Mouse (Mus musculus) limb, embryonic 13.5 days (tissue): ENCODE measurements at regions not wholly inside any gene's neighbourhood (a gene's known extent, or its start where the extent isn't known, plus 50 kb on each side); places are given as distances from the start of the nearest gene placed in this dataset.
"Not testable (repeated sequence)": the region's sequence is repeated elsewhere in the genome, so short reads cannot be mapped to it uniquely, and the experiment has no call there.

Source experiments
- ATAC-seq: fragments of 200-750 bp; cut with Nextera tagmentation; 2 replicates; pipeline ENCODE4 v1.8.0; 2017; ENCODE audit warnings: low read depth, moderate number of reproducible peaks, moderate TSS enrichment; ENCODE audit not compliant: low FRiP score
- H3K27ac ChIP-seq: fragments of 300-500 bp; sonication (generic); 2 replicates; pipeline ENCODE4 v1.5.1; 2015; ENCODE audit warnings: inconsistent platforms, mild to moderate bottlenecking, moderate library complexity
- H3K27me3 ChIP-seq: fragments of 300-500 bp; sonication (generic); 2 replicates; pipeline ENCODE4 v1.6.1; 2015; ENCODE audit warnings: mild to moderate bottlenecking, inconsistent platforms
- H3K36me3 ChIP-seq: fragments of 300-500 bp; sonication (generic); 2 replicates; pipeline ENCODE4 v1.6.1; 2015; ENCODE audit warnings: inconsistent platforms, mild to moderate bottlenecking, moderate library complexity
- H3K4me1 ChIP-seq: fragments of 300-500 bp; sonication (generic); 2 replicates; pipeline ENCODE4 v1.6.1; 2015; ENCODE audit warnings: inconsistent platforms
- H3K4me2 ChIP-seq: fragments of 300-500 bp; sonication (generic); replicated peaks from 2 replicates; pipeline ENCODE4 v1.6.1; 2015; ENCODE audit warnings: inconsistent platforms, mild to moderate bottlenecking, moderate library complexity
- H3K4me3 ChIP-seq: fragments of 300-500 bp; sonication (generic); 2 replicates; pipeline ENCODE4 v1.5.1; 2015; ENCODE audit warnings: moderate library complexity, mild to moderate bottlenecking, inconsistent platforms
- H3K9ac ChIP-seq: fragments of 300-500 bp; sonication (generic); 2 replicates; pipeline ENCODE4 v1.6.1; 2015; ENCODE audit warnings: mild to moderate bottlenecking, inconsistent platforms
- H3K9me3 ChIP-seq: fragments of 300-500 bp; sonication (generic); 2 replicates; pipeline ENCODE4 v1.6.1; 2016; ENCODE audit warnings: inconsistent platforms
- WGBS: fragments of 180-500 bp; shearing (Covaris S2); methylation state at CpG from one replicate; pipeline ENCODE4 v1.1.7; 2015; 5-methylcytosine and 5-hydroxymethylcytosine counted together

DNA sequence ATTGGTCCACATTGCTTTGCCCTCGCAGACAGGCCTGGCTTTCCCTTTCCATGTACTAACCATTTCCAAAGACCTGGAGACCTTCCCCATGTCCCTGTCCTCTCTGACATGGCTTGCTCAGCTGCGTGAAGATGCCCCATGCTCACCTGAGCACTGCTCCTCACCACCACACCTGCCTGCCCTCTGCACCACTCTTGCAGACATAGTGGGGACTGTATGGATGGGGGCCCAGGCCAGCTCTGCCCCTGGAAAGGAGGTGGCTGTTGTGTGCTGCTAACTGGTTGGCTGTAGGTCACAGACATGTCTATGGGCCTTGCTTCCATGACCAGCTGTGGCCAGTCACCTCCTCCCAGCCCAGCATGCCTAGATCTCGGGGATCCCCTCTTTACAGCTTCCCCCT lies 108.7 kb downstream of the Bod1 start:
- ATAC-seq = no peak
- no peaks in the 10 kb centered on the region for H3K36me3 ChIP-seq
- WGBS = 81% methylated on average over 3 of the region's 3 CpGs
- peaks cover 12% of the 10 kb centered on the region for H3K4me1 ChIP-seq
- H3K4me2 ChIP-seq = no peak overlapping the region
- no peak overlapping the region for H3K4me3 ChIP-seq
- H3K27ac ChIP-seq = no peak overlapping the region
- H3K27me3 ChIP-seq = no peaks in the 10 kb centered on the region
- H3K9ac ChIP-seq = no peak overlapping the region
- no peaks in the 10 kb centered on the region for H3K9me3 ChIP-seq

GRCm38 (mm10) chr11:31560775-31561174 lies 110.9 kb downstream of the Bod1 start:
- no peaks in the 10 kb centered on the region for H3K9me3 ChIP-seq
- H3K4me3 ChIP-seq = no peak overlapping the region
- no peaks in the 10 kb centered on the region for H3K36me3 ChIP-seq
- ATAC-seq = no peak
- 78% methylated on average over 10 of the region's 10 CpGs for whole genome bisulfite sequencing
- no peak overlapping the region for H3K27ac ChIP-seq
- H3K4me1 ChIP-seq = peaks cover 12% of the 10 kb centered on the region
- no peak overlapping the region for H3K9ac ChIP-seq
- no peak overlapping the region for H3K4me2 ChIP-seq
- no peaks in the 10 kb centered on the region for H3K27me3 ChIP-seq

DNA sequence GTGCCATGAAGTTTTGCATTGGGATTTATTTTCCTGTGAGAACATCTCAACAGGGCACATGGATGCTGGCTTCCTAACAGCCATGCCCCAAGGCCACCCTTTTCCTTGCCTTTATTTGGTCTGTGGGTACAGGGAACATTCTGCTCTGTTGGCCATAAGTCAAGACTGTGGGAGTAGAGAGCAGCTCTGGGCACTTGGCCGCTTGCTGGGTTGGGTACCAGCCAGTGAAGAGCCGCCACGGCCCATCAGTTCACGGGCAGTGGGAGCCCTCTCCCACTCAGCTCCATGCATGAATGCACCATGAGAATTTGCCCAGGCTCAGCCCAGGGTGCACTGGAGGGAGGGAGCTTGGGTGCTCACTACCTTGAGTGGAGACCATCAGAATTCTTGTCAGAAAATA lies 116.6 kb downstream of the Bod1 start:
- peaks cover 9% of the 10 kb centered on the region; the same call in 1 of the 2 replicates for H3K4me1 ChIP-seq
- no peak overlapping the region for H3K4me3 ChIP-seq
- H3K36me3 ChIP-seq = no peaks in the 10 kb centered on the region
- H3K9me3 ChIP-seq = no peaks in the 10 kb centered on the region
- ATAC-seq = no peak
- WGBS = 93% methylated on average over 4 of the region's 4 CpGs
- no peak overlapping the region for H3K9ac ChIP-seq
- H3K27ac ChIP-seq = no peak overlapping the region
- no peaks in the 10 kb centered on the region for H3K27me3 ChIP-seq
- no peak overlapping the region for H3K4me2 ChIP-seq

DNA sequence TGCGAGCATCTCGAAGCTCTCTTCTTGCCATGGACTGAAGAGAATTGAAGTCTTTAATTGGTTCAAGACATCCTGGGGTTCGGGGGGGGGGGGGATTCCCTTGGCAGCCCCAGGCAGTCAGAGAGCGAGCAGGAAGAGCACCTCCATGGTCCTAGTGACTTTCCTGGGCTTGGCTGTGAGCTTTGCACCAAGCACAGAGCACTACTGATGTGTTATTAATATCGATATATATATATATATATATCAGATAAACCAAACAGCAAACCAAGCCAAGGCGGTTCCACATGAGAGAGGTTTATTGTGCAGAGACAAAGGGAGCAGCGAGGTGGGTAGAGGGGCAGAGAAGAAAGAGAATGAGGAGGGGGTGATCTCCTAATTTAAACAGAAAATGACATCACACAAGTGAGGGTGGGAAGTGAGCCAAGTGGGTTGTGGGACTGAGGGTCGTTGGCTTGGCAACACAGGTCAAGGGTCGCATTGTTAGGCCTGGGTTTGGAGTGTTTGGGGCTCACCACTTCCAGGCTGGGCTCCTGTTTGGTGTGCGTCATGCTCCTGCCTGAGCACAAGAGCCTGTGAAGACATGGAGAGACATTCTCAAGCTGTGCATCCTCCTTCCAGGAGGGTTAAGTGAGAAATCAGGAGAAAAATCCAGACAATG lies 119.9 kb downstream of the Bod1 start:
- Histone ChIP-seq H3K4me3 (no peak overlapping the region), H3K36me3 (no peaks in the 10 kb centered on the region), H3K9me3 (peaks cover 7% of the 10 kb centered on the region), H3K27me3 (no peaks in the 10 kb centered on the region), H3K9ac (no peak overlapping the region), H3K27ac (no peak overlapping the region), H3K4me2 (no peak overlapping the region), H3K4me1 (peaks cover 9% of the 10 kb centered on the region; the same call in 1 of the 2 replicates)
- peak; percentile 34; the same call in 1 of the 2 replicates for ATAC-seq
- WGBS = 56% methylated on average over 10 of the region's 10 CpGs

GRCm38 (mm10) chr11:31550747-31551613 lies 120.7 kb downstream of the Bod1 start:
- Histone ChIP-seq H3K4me2 (no peak overlapping the region), H3K27ac (peak overlapping the region; percentile 28; the same call in 1 of the 2 replicates), H3K27me3 (no peaks in the 10 kb centered on the region), H3K4me3 (no peak overlapping the region), H3K36me3 (no peaks in the 10 kb centered on the region), H3K9ac (no peak overlapping the region), H3K4me1 (peaks cover 9% of the 10 kb centered on the region; the same call in 1 of the 2 replicates), H3K9me3 (peaks cover 7% of the 10 kb centered on the region)
- 41% methylated on average over 6 of the region's 6 CpGs for WGBS
- ATAC-seq = peak; percentile 72

DNA sequence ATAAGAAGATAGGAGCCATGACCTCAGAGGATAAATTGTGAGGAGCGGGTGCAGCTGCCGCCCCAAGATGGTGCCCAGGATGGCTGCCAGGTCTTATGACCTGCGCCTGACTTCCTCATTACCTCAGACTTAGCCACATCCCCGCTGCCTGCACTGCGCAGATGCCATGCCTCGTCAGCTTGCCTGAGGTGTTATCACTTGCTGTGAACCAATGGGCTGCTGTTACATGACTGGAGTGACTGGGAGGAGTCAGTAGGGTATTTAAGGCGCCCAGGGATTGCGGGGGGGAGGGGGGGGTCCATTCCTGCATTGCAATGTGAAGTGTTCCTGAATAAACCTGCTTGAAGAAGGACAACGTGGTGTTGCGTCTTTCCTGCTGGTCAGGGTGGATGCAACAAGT lies 126.2 kb downstream of the Bod1 start:
- whole genome bisulfite sequencing = 83% methylated on average over 10 of the region's 10 CpGs

DNA sequence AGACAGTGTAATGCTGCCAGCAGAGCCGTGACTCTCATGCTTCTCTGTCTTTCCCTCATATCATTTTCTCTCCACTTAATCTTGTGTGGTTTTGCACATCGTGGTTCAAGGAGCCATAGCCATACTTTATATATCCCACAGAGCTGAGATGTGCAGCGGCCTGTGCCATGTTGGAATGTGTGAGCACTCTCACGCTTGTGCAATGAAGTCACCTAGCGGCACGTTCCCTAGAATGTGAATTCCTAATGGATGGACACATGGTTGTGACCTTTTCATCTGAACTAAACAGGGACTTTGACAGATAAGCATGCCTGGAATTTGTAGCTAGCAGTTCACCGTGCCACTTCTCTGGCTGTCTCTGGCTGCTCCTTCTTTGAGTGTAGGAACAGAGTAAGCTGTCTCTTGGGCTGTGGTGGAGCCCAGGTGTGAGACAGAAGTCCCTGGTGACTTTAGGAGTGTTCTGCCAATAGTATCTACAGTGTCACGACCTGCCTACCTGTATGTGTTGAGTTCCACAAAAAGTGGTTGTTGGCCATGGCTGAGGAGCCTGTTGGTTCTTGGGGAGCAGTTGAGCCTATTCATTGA lies 129.0 kb downstream of the Bod1 start:
- Histone ChIP-seq H3K36me3 (no peaks in the 10 kb centered on the region), H3K9ac (no peak overlapping the region), H3K4me1 (no peaks in the 10 kb centered on the region), H3K4me3 (no peak overlapping the region), H3K27ac (no peak overlapping the region), H3K4me2 (no peak overlapping the region), H3K9me3 (no peaks in the 10 kb centered on the region), H3K27me3 (no peaks in the 10 kb centered on the region)
- 82% methylated on average over 8 of the region's 8 CpGs for WGBS
- no peak for ATAC-seq

More for the DNA sequence above, 126.2 kb downstream of the Bod1 start:
- not testable (repeated sequence) for H3K4me2 ChIP-seq, ATAC-seq, H3K9ac ChIP-seq, H3K9me3 ChIP-seq, H3K4me3 ChIP-seq, H3K4me1 ChIP-seq, H3K27ac ChIP-seq, H3K27me3 ChIP-seq, H3K36me3 ChIP-seq

GRCm38 (mm10) chr11:31541425-31541824 lies 130.3 kb downstream of the Bod1 start:
- no peak for ATAC-seq
- 83% methylated on average over 3 of the region's 3 CpGs for WGBS
- Histone ChIP-seq H3K27me3 (no peaks in the 10 kb centered on the region), H3K36me3 (no peaks in the 10 kb centered on the region), H3K27ac (no peak overlapping the region), H3K4me1 (no peaks in the 10 kb centered on the region), H3K9ac (no peak overlapping the region), H3K4me3 (no peak overlapping the region), H3K9me3 (no peaks in the 10 kb centered on the region), H3K4me2 (no peak overlapping the region)

DNA sequence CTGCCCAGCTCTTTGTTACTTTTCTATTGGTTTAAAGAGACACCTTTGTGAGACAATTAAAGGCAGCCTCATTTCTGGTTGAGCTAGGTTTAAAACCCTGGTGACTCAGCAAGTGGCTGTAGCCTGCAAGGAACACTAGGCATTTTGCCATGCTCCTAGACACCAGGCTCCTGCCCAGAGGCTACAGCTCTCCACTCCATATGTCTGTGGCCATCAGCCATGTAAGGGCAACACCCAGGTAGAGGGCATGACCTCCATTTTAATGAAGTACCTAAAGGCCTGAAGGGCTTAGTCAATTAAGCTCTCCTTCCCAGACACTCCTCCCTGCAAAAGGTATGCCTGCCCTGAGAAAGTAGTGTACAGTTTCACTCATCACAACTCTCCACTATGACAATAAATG lies 130.9 kb downstream of the Bod1 start:
- Histone ChIP-seq H3K4me2 (no peak overlapping the region), H3K9me3 (no peaks in the 10 kb centered on the region), H3K4me3 (no peak overlapping the region), H3K4me1 (no peaks in the 10 kb centered on the region), H3K27me3 (no peaks in the 10 kb centered on the region), H3K27ac (no peak overlapping the region), H3K36me3 (no peaks in the 10 kb centered on the region), H3K9ac (no peak overlapping the region)
- no peak for ATAC-seq

- H3K27ac ChIP-seq = no peak overlapping the region
- no peaks in the 10 kb centered on the region for H3K27me3 ChIP-seq
- H3K4me2 ChIP-seq = no peak overlapping the region
- no peak overlapping the region for H3K9ac ChIP-seq
- no peaks in the 10 kb centered on the region for H3K36me3 ChIP-seq
- H3K4me3 ChIP-seq = no peak overlapping the region
- H3K4me1 ChIP-seq = no peaks in the 10 kb centered on the region
- 85% methylated on average over 2 of the region's 2 CpGs for WGBS
- H3K9me3 ChIP-seq = no peaks in the 10 kb centered on the region
- no peak for ATAC-seq
These were observed 140.3 kb downstream of the Bod1 start for GRCm38 (mm10) chr11:31531416-31531815.

DNA sequence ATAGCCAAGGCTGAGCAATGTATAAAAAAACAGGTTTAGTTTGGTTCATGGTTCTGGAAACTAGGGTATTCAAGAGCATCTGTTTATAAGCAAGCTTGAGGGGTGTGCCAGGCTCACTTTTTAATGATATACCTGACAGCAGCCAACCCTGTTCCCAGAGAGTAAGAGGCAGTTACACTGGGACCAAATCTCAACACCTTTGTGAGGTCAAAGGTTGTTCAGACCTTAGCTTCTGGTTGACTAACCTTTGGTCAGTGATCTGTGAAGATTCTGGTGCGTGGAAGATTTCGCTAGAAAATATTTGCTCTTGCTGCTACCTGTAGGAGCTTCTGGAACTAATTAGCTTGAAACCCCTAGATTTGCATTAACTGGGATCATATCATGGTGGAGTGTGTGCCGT lies 140.8 kb downstream of the Bod1 start:
- no peak overlapping the region for H3K4me3 ChIP-seq
- WGBS = 57% methylated on average over 3 of the region's 3 CpGs
- no peaks in the 10 kb centered on the region for H3K9me3 ChIP-seq
- no peaks in the 10 kb centered on the region for H3K36me3 ChIP-seq
- no peak overlapping the region for H3K9ac ChIP-seq
- ATAC-seq = no peak
- no peaks in the 10 kb centered on the region for H3K4me1 ChIP-seq
- no peaks in the 10 kb centered on the region for H3K27me3 ChIP-seq
- H3K4me2 ChIP-seq = no peak overlapping the region
- no peak overlapping the region for H3K27ac ChIP-seq

DNA sequence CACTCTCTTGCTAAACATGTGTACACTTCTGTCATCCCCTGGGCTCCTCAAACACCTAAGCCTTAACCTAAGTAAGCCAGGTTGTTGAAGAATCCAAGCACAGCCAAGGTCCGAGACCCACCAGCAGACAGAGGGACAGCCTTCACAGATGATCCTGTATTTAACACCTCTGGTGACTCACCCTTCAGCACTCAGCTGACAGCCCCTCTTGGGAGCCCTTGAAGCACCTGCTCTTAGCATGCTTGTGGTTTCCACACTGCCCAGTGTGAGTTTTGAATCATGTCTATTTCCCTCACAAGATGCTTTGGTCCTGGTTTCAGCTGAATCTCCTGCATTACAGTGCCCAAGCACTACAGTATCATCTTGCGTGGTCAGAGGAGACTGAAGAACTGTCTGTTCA lies 142.0 kb downstream of the Bod1 start:
- Histone ChIP-seq H3K36me3 (no peaks in the 10 kb centered on the region), H3K4me1 (no peaks in the 10 kb centered on the region), H3K27ac (no peak overlapping the region), H3K27me3 (no peaks in the 10 kb centered on the region), H3K9ac (no peak overlapping the region), H3K4me3 (no peak overlapping the region), H3K4me2 (no peak overlapping the region), H3K9me3 (no peaks in the 10 kb centered on the region)
- no peak for ATAC-seq
- WGBS = 85% methylated on average over 2 of the region's 2 CpGs
